Mouse (Mus musculus) urinary bladder, adult 2 months (tissue): ENCODE measurements around the gene Osbpl3. TPM values are rescaled to one million over a fixed set of nuclear protein-coding genes. Genes with fewer than 3 reads are reported as not detected.
"Not testable (repeated sequence)": the region's sequence is repeated elsewhere in the genome, so short reads cannot be mapped to it uniquely, and the experiment has no call there.

Experiments used
- DNase-seq: peaks from one replicate; pipeline ENCODE4 v3.0.0; 2022; ENCODE audit warnings: low spot score
- polyA plus RNA-seq: library from polyadenylated mRNA; depleted of rRNA; stranded (reverse); fragments of >200 nt; gene quantifications from 2 replicates; pipeline ENCODE4 v1.2.3, GENCODE M21; 2012

Osbpl3 gene
- polyA plus RNA-seq, 1 experiment, result 61.4 TPM

GRCm38 (mm10) chr6:50453651-50454050 is 2.4 kb downstream of the Osbpl3 start:
- DNase-seq, result no peak

GRCm38 (mm10) chr6:50452220-50452619 is 3.8 kb downstream of the Osbpl3 start:
- DNase-seq, result no peak

GRCm38 (mm10) chr6:50445616-50446015 is 10.4 kb downstream of the Osbpl3 start:
- DNase-seq, result no peak

GRCm38 (mm10) chr6:50440966-50441862 is 14.8 kb downstream of the Osbpl3 start:
- no peak for DNase-seq

GRCm38 (mm10) chr6:50440197-50440596 is 15.8 kb downstream of the Osbpl3 start:
- DNase-seq, result no peak

GRCm38 (mm10) chr6:50438900-50439299 is 17.1 kb downstream of the Osbpl3 start:
- not testable (repeated sequence) for DNase-seq

GRCm38 (mm10) chr6:50437815-50438214 is 18.2 kb downstream of the Osbpl3 start:
- DNase-seq, result no peak

GRCm38 (mm10) chr6:50436661-50437060 is 19.3 kb downstream of the Osbpl3 start:
- DNase-seq, result no peak

GRCm38 (mm10) chr6:50432491-50432890 is 23.5 kb downstream of the Osbpl3 start:
- no peak for DNase-seq

GRCm38 (mm10) chr6:50429299-50429698 is 26.7 kb downstream of the Osbpl3 start:
- no peak for DNase-seq

- DNase-seq, result no peak
Observed at GRCm38 (mm10) chr6:50427051-50427732, 28.8 kb downstream of the Osbpl3 start.

GRCm38 (mm10) chr6:50426571-50426970 is 29.4 kb downstream of the Osbpl3 start:
- no peak for DNase-seq

- no peak for DNase-seq
Observed at GRCm38 (mm10) chr6:50424271-50424670, 31.7 kb downstream of the Osbpl3 start.

- DNase-seq, result no peak
Observed at GRCm38 (mm10) chr6:50420413-50420812, 35.6 kb downstream of the Osbpl3 start.

GRCm38 (mm10) chr6:50419518-50420290 is 36.3 kb downstream of the Osbpl3 start:
- DNase-seq, result no peak

GRCm38 (mm10) chr6:50418951-50419350 is 37.0 kb downstream of the Osbpl3 start:
- DNase-seq, result no peak

- DNase-seq, result no peak
Observed at GRCm38 (mm10) chr6:50416854-50417253, 39.1 kb downstream of the Osbpl3 start.

GRCm38 (mm10) chr6:50415431-50415830 is 40.6 kb downstream of the Osbpl3 start:
- DNase-seq, result no peak

GRCm38 (mm10) chr6:50414547-50414946 is 41.5 kb downstream of the Osbpl3 start:
- DNase-seq, result no peak

- no peak for DNase-seq
Observed at GRCm38 (mm10) chr6:50413381-50413780, 42.6 kb downstream of the Osbpl3 start.

GRCm38 (mm10) chr6:50412174-50412573 is 43.8 kb downstream of the Osbpl3 start:
- no peak for DNase-seq

GRCm38 (mm10) chr6:50404698-50405097 is 51.3 kb downstream of the Osbpl3 start:
- DNase-seq, result no peak
